Mouse (Mus musculus) frontal cortex, postnatal 36 days (tissue): ENCODE measurements around the gene Sertm1.

Experiments used
- DNase-seq, 2 experiments: peaks; one replicate each; pipeline ENCODE4 v3.0.0; 2022; ENCODE audit warnings: low spot score in 2 of 2

The Sertm1 gene

DNA sequence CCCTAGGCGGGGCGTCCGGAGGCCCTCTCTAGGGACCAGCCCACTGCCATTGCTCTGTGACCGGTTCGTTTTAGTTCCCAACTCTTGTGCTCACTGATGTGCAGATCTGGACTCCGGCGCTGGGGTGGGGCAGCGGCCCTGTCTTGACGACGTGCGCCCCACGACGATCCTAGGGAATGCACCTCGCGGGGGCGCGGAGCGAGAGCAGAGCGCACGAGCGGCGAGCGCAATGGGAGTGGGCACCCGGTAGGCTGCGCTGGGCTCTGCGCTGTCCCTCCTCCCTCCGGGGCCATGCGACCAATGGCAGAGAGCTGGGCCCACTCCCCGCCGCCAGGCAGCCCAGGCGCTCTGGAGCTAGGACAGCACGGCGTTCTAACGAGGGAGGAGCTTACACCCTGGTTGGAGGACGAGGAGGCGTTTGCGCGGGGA, at the start of gene Sertm1:
Gene Sertm1 (minus strand): TSS at position 245 of the 429 bp plus-strand sequence.
- peak; percentile 63 to 66 for DNase-seq

- DNase-seq, result no peak
Observed at GRCm38 (mm10) chr3:54964948-54965506, 49.3 kb upstream of the Sertm1 start.

DNA sequence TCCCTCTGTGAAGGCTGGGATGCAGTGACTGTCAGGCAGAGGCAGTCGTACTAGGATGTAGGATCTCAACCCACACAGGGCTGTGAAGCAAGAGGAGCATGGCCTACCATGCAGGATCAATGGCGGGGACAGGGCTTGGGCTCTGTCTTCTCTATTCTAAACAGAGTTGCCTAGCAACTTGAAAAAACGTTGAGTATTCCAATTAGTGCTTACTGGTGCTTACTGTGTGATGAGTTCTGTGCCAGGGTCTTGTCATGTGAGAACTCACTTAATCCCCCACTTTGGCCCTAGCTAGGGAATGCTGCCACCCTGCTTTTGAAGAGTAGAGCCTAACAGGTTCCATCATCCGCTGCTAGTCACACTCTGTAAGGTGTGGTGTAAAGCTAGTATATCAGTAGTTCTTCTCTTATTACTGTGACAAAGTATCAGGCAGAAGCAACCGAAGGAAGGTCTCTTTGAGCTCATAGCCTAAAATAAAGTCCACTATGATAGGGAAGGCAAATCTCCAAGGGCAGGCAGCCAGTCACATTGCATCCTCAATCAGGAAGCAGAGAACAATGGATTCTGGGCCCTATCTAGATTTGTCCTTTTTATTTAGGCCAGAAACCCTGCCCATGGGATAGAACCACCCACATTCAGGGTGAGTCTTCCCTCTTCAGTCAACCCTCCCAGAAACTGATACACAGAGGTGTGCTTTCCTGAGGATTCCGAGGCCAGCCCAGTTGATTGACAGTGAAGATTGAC, 27.6 kb upstream of the Sertm1 start:
- no peak for DNase-seq

DNA sequence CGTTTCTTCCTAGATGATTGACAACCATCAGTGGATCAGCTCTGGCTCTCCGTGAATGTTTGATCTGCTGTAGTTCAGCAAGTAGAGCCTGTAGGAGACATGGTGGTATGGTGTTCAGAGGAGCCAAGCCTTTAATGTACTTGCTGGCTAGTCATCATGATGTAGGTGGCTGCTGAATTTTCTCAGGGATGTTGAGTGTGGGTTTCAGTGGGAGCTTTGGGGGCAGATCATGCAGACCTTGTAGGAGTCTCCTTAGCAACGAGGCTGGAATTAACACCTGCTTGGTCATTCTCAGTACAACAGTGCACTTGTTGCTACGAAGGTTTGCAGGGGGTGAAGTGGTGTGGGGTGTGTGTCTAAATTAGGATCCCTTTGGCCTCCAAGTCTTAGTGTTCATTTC, 18.8 kb upstream of the Sertm1 start:
- peak; percentile 11 to 28 for DNase-seq

DNA sequence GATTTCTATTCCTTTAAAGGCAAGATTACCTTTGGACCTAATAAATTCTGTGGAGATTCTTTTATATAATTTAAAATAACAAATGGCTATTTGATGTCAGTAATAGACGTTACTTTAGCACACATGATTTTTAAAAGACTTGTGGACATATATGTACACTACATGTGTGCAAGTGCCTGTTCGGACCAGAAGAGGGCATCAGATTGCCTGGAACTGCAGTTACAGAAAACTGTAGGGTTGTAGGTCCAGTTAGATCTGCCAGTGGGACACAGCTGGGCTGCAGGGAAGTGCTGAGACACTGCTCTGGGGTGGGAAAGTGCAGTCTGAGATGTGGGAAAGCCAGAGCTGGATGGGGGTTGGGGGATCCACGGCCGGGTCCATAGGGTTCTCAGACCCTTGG, 16.9 kb upstream of the Sertm1 start:
- DNase-seq, result no peak

- no peak for DNase-seq
Observed at GRCm38 (mm10) chr3:54920425-54920824, 4.7 kb upstream of the Sertm1 start.

DNA sequence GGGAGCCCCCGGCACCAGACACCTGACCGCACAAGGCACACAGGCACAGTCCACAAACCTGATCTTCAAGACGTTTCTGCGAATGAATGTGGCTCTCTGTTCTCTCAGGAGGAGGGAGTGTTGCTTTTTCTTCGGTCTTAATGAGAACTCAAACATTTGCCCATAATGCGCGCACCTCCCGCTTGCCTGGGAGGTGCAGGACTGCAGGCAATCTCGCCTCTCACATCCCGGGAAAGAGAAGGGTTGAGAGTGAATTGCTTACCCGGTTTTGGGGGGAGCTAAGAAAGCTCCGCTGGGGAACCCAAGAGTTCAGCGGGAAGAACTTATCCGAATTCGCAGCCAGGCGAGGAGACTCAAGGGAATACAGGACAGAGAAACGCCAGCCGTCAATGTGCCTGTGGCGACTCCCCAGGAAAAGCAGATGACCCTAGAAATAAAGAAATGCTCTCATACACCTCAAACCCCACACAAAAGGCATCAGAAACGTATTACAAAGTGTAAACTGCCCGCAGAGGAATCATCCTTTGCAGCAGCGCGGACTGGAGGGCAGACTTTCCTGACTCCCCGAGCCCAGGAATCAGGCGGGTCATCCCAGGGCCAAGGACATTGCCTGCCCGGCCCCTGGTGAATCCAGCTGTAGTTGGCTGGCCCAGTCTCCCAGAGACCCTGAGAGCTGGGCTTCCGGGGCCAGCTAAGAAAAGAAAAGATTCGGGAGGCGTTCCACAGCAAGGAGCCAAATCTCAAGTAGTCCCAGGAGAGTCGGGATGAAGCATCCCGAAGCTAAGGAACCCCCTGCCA, 643 bp downstream of the Sertm1 start:
- DNase-seq, result no peak

DNA sequence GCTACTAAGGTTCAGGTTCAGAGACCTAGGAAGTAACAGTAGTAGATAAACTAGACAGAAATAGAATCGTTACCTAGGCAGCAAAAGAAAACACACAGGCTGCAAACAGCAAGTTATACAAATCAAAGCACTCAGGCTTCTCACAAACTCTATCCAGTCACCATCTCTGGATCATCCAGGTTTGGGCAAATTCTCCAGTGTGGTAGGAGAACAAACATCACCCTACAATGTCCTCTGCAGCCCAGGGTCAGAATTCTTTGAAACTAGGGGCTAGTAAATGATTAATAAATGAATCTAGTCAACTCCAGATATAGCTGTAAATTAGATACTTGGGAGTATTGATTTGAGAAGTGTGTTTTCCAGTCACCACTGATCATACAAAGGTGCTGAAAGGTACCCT, 6.8 kb downstream of the Sertm1 start:
- DNase-seq, result no peak

- DNase-seq, result no peak
Observed at GRCm38 (mm10) chr3:54897974-54898373, 17.7 kb downstream of the Sertm1 start.

DNA sequence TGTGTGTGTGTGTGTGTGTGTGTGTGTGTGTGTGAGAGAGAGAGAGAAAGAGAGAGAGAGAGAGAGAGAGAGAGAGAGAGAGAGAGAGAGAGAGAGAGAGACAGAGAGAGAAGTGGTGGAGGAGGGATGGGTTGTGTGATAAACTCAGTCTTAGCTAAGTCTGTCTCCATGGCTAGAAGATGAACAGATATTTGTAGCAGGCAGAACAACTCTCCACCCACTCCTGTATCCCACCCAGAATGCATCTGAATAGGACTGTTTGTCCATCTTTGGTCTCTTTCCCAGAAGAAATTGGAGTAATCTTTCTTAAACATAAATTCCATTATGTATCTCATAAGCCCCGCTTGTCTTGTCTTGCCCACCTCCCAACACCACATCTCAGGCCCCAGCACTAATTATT, 20.8 kb downstream of the Sertm1 start:
- no peak for DNase-seq

- no peak for DNase-seq
Observed at GRCm38 (mm10) chr3:54892218-54892617, 23.5 kb downstream of the Sertm1 start.

GRCm38 (mm10) chr3:54886501-54886900, 29.2 kb downstream of the Sertm1 start:
- DNase-seq, result no peak
